Mouse (Mus musculus) NIH3T3 (cell line): ENCODE measurements around the gene Calml4.
"Not testable (repeated sequence)": the region's sequence is repeated elsewhere in the genome, so short reads cannot be mapped to it uniquely, and the experiment has no call there.

Experiments used
- DNase-seq: peaks from one replicate; pipeline ENCODE4 v3.0.0-alpha.2; 2012; ENCODE audit warnings: low read depth

Gene Calml4

GRCm38 (mm10) chr9:62857719-62858261, at the start of gene Calml4:
Calml4 (plus strand) TSS chr9:62858080.
- peak; percentile 95 for DNase-seq

DNA sequence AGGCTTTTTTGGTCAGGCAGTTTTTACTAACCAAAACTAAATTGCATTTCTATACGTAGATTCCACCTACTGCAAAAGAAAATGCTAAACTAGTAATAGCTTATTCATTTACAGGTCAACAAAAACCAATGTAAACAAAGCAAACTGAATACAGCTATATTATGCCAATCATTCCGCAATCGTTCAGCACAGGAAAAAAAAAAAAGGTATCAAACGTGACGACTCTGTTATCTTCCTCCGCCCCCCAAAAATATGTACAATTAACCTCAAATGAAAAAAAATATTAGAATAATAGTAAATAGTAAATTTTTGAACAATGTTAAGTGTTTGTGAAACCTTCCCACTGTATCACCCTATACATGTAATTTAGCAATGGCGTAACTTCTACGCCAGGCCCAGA, 47.8 kb upstream of the Calml4 start:
- DNase-seq = no peak

DNA sequence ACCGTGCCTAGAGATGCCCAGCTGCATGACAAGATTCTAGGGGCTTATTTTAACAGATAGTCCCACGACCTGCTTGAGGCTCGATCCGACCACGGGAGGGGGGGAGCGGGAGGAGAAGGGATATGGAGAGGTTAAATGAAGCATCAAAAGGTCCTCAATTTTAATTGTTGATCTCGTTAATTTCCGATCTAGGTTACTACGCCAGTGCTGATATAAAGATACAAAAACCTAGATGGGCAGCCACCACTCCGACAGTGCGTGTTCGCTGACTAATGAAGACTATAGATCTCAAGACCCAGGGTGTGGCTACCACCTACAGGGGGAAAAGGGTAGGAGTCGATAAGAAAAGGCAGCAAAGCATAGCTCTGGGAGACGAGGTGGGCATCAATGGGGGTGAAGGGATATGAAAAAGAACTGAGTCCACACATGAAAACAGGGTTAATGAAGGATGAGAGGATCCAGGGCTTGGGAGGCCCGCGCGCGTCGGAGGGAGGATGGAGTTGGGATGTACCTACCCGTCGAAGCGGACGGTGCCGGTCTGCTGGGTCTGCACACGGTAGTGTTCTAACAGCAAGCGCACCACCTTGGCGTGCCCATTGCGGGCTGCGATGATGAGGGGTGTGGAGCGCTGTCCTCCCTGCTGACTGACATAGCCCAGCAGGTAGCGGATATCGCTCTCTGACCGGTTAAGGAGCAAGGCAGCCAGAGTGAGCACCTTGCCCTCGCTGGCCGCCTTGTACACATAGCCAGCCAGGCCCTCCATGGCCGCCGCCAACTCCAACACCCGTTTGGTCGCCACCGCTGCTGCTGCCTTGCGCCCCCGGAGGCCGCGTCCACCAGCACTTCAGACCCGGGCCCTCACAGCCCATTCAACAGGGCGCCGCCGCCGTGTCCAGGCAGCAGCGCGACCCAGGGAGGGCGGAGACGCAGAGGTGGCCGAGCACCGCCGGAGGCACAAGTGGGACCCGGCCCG, 47.1 kb upstream of the Calml4 start:
- peak; percentile 66 for DNase-seq

GRCm38 (mm10) chr9:62811516-62812121, 46.3 kb upstream of the Calml4 start, which contains the start of gene Fem1b:
Fem1b (minus strand) TSS chr9:62811934.
- DNase-seq = peak; percentile 92

DNA sequence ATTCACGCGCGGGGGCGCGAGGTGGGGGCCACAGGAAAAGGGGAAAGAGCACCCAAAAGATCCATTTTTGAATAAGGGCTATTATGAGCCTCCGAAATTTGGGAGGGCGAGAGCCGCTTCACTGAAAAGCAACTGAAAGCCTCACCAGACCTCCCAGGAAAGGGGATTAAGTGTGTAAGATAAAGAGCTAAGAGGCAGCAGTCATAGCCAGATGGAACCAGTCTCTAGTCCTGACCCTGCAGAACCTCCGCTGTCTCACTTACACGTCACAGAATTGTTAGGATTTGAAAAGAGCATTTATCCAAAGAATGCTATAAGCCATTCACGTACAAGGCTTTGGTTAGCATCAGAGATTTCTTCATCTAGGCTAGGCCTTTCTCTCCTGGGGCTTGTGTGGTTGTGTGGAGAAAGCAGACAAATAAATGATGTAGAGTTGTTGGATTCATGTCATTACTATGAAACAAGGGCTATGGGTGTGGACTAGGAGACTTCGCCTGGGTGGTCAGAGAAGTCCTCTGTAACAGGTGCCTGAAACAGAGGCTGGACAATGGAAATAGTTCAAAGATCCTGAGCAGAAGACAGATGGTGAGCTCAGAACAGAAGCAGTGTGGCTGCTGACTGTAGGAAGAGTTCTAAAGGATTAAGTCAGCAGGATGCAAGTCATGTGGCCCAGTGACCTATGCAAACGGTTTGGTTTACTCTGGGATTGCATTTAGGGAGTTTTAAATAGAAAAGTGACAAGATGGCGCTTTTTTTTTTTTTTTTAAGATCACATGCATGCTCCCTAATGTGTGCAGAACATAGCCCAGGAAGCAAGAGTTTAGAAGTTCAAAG, 45.4 kb upstream of the Calml4 start:
- peak; percentile 37 for DNase-seq

DNA sequence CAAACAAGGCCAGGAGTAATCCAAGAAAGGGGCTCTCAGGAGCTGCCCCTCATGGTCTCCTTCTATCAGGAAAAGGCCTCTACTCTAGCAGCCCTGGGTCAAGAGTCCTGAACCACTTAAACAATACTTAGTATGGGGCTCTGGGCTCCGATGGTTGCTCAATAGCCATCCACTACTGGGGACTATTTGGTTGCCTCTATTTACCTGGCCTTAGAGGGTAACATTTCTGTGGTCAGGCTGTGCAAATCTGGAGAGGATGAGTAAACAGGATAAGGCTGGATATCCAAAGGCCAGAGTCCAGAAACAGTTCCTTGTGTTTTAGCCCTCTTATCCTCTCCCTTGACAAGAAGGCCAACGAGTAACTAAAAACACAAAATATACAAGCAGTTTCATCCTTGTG, 43.1 kb upstream of the Calml4 start:
- no peak for DNase-seq

DNA sequence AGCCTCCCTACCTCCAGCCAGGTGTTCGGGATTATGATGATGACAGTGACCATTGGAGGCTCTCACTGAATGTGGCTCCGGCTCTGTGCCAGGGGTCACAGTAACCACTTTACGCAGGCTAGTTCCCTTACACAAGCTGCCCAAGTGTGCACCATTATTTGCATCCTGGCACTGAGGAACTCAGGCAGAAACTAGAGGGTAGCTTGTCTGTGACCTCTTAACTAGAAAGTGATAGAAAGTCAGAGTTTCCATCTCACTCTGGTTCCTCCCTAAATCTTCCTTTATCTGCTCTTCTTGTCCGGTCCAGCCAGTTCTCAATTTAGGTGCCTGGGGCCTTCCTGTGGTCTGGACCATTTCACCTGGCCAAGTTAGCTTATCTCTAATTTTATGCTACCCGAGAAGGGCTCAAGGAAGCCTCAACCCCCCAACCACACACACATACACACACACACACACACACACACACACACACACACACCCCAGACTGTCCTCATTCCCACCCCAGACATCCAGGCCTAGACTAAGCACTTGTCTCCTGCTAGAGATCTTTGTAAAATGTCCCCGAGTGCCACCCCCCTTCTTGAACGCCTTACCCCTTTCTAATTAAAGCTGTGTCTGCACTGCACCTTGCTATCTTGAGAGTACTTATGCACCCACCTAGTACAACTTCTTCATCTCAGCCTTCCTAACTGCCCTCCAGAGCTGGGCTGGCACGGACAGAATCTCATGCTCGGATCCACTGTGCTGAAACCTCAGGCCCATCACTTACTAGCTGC, 41.4 kb upstream of the Calml4 start:
- DNase-seq = no peak

DNA sequence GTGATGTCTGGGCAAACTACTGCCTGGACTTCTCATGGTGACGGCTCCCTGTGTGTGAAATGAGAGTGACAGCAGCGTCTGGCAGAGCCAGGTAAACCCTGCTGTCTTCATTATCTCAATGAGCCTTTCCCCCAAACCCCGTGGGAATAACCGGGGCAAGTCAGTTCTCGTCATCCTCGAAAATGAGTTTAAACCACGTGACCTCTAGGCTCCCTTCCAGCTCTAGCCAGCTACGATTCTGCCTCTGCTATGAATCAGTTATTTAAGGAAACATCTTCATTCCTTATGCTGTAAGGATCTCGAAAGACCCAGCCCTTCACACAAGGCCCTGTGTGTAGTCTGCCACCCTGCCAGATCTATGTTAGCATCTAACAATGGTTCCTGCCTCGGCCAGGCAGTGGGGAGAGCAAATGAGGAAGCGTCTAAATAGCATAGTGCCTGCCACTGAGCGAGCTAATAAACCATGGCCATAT, 40.7 kb upstream of the Calml4 start:
- peak; percentile 95 for DNase-seq

DNA sequence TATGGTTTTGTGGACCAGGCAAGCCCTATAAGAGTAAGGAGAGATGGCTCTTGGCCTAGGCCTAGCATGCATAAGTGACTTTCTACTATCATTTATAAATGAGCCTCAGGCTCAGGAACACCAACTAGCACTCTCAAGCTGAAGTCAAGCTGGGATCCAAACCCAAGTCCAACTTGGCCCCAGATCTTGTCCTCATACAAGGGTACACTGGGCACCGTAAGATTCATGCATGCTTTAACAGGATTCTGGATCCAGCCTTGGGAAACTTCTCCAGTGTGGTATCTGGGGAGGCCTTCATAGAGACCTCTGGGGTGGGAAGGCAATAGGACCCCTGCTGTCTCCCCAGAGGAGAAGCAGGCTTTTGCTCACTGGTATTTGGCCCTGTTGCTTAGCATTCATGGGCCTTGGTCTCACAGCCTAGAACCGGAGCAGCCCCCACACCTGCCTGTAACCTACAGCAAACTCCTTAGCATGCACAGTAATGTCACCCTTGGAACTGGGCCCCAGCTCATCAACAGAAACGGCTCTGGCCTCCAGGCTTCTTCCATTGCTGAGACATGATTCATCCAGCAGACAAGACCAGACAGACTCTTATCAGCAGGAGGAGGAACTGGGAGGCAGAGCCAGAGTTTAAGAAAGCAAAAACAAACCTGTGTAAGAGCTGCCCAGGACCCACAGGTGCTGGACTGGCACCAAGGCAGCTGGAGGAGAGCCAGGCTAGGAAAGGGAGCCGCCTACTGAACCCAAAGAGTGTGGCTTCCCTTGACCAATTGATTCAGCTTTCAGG, 39.9 kb upstream of the Calml4 start:
- peak; percentile 66 for DNase-seq

- no peak for DNase-seq
Measured at GRCm38 (mm10) chr9:62819494-62819893, 38.4 kb upstream of the Calml4 start.

GRCm38 (mm10) chr9:62819910-62820309, 38.0 kb upstream of the Calml4 start:
- DNase-seq = not testable (repeated sequence)

DNA sequence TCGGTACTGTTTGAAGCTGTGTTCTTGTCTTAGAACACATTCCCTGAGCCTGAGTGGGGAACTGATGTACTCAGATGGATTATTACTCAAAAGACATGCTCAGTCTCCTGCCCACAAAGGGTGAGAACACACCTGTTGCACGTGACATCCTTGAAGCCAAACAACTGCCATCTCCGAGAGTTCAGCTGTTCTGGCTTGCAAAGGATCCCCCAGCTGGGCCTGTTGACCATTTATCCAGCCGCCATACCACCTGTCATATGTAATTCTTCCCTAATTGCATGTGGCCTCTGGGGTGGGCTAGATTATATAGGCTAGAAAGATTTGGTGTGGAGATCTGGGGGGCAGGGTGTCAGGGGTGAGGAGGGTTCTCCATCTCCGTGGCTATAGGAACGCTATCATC, 37.1 kb upstream of the Calml4 start:
- no peak for DNase-seq

- DNase-seq = no peak
Measured at GRCm38 (mm10) chr9:62821811-62822210, 36.1 kb upstream of the Calml4 start.

DNA sequence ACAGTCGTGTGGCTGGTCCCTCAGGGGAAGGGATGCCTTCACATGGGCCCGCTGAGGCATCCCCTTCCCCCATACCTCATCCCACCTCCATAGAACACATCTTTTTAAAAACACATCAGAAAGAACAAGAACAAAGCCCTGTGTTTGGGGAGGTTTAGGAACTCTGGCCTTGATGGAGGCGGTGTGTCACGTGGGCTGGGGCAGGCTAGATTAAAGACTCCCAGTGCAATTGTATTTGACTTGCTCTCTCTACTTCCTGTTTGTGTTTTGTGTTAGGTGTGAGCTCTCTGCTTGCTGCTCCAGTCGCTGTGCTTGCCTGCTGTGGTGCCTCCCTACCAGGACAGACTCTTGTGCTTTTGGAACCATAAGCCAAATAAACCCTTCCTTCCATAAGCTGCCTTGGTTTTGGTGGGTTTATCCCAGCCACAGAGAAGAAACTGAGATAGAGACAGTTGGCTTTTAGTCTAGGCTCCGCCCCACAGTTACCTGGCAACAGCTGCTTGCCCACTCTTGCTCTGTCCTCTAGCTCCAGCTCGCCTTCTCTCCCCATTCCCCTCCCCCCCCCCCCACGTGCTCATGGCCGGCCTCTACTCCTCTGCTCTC, 32.0 kb upstream of the Calml4 start:
- DNase-seq = no peak

GRCm38 (mm10) chr9:62826456-62826855, 31.4 kb upstream of the Calml4 start:
- no peak for DNase-seq

DNA sequence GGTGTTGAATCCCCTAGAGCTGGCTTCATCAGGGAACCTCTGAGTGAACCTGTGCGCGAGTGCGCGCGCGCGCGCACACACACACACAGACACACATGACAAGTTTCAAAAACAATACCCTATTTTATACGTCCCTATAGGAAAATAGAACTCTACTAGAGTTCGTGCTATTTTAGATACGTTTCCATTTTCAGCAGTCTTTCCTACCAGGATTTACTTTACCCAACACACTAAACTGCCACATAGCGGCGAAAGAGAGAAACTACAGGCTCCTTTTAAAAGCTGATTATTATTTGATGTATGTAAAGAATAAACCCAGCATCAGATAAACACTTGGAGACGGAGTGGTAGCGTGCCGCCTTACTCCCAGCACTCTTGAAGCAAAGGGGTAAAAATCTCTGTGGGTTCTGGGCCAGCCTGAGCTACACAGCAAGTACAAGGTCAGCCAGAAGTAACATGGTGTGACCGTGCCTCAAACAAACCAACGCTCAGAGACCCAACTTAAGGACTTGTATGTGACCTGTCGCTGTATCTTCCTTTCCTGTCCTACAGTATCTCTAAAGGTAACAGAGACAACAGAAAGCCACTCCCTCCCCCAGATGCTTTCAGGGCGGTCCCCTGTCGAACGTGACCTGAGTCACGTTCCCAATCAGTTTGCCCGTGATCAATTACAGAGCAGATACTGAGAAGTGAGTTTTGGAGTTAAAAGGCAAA, 29.8 kb upstream of the Calml4 start:
- DNase-seq = peak; percentile 77

GRCm38 (mm10) chr9:62828662-62829086, 29.2 kb upstream of the Calml4 start:
- DNase-seq = peak; percentile 97

DNA sequence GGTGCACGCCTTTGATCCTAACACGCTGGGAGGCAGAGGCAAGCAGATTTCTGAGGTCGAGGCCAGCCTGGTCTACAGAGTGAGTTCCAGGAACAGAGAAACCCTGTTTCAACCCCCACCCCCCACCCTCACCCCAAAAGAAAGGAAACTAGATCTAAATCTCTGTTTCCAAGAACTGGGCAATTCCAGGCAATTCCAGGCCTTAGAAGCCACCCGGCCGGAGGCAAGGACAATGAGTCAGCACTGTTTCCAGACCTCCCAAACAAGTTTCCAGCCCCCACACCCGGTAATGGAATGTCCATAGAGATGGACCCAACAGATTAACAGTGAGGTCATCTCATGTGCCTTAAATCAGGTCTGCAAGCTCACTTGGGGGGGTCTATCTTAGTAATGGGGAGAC, 28.0 kb upstream of the Calml4 start:
- DNase-seq = peak; percentile 66

- DNase-seq = no peak
Measured at GRCm38 (mm10) chr9:62834906-62835305, 23.0 kb upstream of the Calml4 start.
